Mouse (Mus musculus) urinary bladder, adult 18-20 months (tissue): Measurements from ENCODE around the gene 2210408I21Rik.

ENCODE experiments used
- DNase-seq, 2 experiments: peaks; one replicate each; pipeline ENCODE4 v3.0.0; 2022; ENCODE audit warnings: low spot score in 2 of 2, mixed read lengths in 2 of 2

The 2210408I21Rik gene

DNA sequence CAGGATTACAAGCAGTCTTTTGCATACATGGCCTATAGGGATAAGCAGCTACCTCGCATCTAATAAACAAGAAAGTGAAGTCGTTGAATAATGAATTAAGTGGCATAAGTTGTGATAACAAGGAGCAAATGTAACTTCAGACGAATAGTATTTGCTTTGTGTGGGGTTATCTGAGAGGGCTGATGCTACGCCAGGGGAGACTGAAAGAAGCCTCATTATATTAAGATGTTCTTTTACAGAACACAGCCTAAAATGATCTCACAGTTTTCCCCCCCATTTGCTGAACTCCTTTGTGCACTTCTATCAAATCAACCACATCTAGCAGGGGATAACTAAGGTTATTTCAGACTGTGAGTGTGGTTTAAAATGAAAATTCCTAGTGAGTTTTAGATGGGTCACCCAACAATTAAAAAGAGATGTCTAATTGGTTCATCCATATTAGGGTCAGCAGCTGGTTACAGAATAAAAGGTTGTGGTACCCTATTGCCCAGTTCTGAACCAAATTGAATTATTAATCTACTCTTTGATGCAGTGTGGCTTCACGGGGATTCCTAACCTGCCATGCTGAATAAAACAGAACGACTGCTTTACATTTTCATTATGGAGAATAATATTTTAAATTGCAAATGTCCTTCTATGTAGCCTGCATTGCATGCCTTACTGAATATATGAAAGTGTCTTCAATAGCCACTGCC, 343.2 kb downstream of the 2210408I21Rik start:
- DNase-seq = no peak

- no peak for DNase-seq
Measured at GRCm38 (mm10) chr13:77489938-77490651, 354.8 kb downstream of the 2210408I21Rik start.

GRCm38 (mm10) chr13:77514046-77514445, 378.7 kb downstream of the 2210408I21Rik start:
- no peak for DNase-seq

GRCm38 (mm10) chr13:77528960-77529699, 393.8 kb downstream of the 2210408I21Rik start:
- DNase-seq = no peak

DNA sequence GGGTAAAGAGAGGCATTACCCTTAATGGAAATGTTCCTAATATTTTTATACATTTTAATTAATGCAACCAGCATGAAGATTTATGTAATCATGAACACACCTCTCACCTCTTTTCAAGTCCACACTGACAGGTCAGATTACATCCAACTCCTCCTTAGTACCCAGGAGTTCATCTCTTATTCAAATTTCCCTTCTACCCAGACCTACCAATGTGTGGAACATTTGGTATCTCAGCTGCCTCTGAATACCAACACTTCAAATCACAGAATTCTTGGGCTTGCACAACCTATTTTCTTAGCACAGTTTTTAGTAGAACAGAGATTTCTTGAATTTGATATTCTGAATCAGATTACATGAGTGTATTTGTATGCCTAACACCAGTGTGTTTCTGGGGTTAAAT, 394.4 kb downstream of the 2210408I21Rik start:
- no peak for DNase-seq

GRCm38 (mm10) chr13:77537466-77537865, 402.1 kb downstream of the 2210408I21Rik start:
- DNase-seq = no peak

DNA sequence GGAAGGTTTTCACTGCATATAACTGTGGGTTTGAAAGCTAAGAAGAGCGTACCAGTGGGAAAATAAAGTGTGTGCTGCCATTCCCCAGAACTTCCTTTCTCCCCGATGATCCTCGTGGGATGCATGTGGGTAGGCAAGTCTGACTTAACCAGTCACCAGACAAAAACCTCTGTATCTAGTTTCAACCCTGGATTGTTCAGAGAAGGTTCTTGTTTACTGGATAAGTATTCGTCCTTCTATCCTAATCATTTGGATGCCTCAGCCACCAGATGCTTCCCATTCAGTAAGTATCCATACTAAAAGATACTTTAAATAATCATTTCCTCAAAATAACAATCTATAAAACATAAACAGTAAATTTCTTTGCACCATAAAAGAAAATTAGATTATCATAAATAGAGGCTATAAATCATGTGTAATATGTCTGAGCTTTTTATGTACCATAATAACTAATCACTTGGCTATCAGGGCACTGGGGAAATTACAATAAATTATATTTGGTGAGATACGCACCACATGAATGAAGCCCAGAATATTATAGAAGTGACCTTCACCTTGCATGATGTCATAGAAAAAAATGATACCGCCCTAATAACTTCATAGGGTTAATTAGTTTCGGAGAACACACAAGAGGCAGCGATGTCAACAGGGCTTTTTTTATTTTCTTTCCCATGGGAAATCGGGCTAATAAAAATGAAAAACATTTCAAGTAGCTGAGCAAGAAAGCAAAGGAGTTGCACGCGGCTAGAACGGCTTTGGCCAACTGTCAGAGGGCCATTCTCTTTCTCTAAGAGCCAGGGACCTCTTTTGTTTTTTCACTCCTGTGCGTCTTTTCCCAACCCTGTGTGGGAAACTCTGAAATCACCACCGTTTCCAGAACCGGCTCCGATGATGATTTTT, 412.4 kb downstream of the 2210408I21Rik start:
- no peak for DNase-seq

GRCm38 (mm10) chr13:77548386-77548695, 413.0 kb downstream of the 2210408I21Rik start:
- no peak for DNase-seq

DNA sequence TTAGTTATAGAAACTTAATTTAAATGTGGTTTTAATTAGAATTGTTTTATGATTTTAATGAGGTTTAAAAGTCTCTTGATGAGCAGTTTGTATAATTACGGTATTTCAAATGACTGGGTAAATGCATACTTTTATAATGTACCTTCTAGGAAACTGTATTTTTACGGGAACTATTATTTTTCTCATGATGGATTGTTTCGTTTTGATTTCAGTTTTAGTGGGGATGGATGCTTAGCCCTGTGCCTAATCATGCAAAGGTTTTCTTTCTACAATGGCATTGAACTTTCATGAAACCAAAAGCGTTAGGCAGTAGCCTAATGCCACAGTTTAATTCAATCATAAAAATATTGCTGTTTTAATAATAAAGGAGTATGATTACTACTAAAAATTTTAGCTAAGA, 413.4 kb downstream of the 2210408I21Rik start:
- no peak for DNase-seq

GRCm38 (mm10) chr13:77594011-77594410, 458.7 kb downstream of the 2210408I21Rik start:
- no peak for DNase-seq

DNA sequence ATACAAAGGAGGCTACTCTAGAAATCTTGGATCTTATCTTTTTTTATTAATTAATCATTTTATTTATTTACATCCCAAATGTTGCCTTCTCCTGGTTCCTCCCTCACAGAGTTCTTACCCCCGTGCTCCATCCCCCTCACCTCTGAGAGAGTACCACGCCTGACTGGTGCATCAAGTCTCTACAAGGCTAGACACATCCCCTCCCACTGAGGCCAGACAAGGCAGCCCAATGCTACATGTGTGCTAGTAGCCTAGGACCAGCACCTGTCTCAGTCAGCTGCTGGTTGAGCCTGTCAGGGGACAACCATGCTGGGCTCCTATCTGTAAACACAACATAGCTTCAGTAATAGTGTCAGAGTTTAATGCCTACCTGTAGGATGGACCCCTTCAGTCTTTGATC, 480.0 kb downstream of the 2210408I21Rik start:
- DNase-seq = no peak
